Mouse (Mus musculus) adrenal gland, postnatal 4 days (tissue): ENCODE measurements around the gene Car5a. TPM values are rescaled to one million over a fixed set of nuclear protein-coding genes. Genes with fewer than 3 reads are reported as not detected.

Source experiments
- DNase-seq, 2 experiments: peaks; one replicate each; pipeline ENCODE4 v3.0.0; 2021 to 2022; ENCODE audit warnings: low spot score in 2 of 2, mixed read lengths in 2 of 2
- total RNA-seq, 2 experiments: library from RNA; stranded (reverse); gene quantifications; 2 replicates each; pipeline ENCODE4 v1.2.3; 2021

Car5a gene
- total RNA-seq, 2 experiments from 2014 or later: 0.76 TPM; not detected in 1

GRCm38 (mm10) chr8:121935341-121936294 lies 9.1 kb downstream of the Car5a start:
- DNase-seq: no peak

GRCm38 (mm10) chr8:121934923-121935322 lies 9.8 kb downstream of the Car5a start:
- no peak for DNase-seq

GRCm38 (mm10) chr8:121934506-121934905 lies 10.2 kb downstream of the Car5a start:
- no peak for DNase-seq

- no peak for DNase-seq
These were observed 11.8 kb downstream of the Car5a start for GRCm38 (mm10) chr8:121932668-121933520.

- no peak for DNase-seq
These were observed 12.6 kb downstream of the Car5a start for GRCm38 (mm10) chr8:121932026-121932667.

- no peak for DNase-seq
These were observed 13.1 kb downstream of the Car5a start for GRCm38 (mm10) chr8:121931571-121931970.

GRCm38 (mm10) chr8:121930047-121930446 lies 14.7 kb downstream of the Car5a start:
- no peak for DNase-seq

- DNase-seq: no peak
These were observed 17.4 kb downstream of the Car5a start for GRCm38 (mm10) chr8:121927316-121927715.

GRCm38 (mm10) chr8:121926266-121926665 lies 18.4 kb downstream of the Car5a start:
- DNase-seq: no peak

GRCm38 (mm10) chr8:121925624-121926023 lies 19.1 kb downstream of the Car5a start:
- DNase-seq: peak in 1 of 2 experiments; percentile 67

- no peak for DNase-seq
These were observed 20.0 kb downstream of the Car5a start for GRCm38 (mm10) chr8:121924681-121925080.

GRCm38 (mm10) chr8:121922101-121922500 lies 22.6 kb downstream of the Car5a start:
- no peak for DNase-seq

GRCm38 (mm10) chr8:121921582-121921981 lies 23.1 kb downstream of the Car5a start:
- DNase-seq: no peak

GRCm38 (mm10) chr8:121919731-121920130 lies 25.0 kb downstream of the Car5a start:
- no peak for DNase-seq

- no peak for DNase-seq
These were observed 25.5 kb downstream of the Car5a start for GRCm38 (mm10) chr8:121919158-121919557.

GRCm38 (mm10) chr8:121913378-121913777 lies 31.3 kb downstream of the Car5a start:
- no peak for DNase-seq

GRCm38 (mm10) chr8:121912831-121913230 lies 31.9 kb downstream of the Car5a start:
- no peak for DNase-seq

- DNase-seq: no peak
These were observed 32.7 kb downstream of the Car5a start for GRCm38 (mm10) chr8:121911987-121912386.

GRCm38 (mm10) chr8:121911400-121911799 lies 33.3 kb downstream of the Car5a start:
- DNase-seq: no peak

- peak in 1 of 2 experiments; percentile 66 for DNase-seq
These were observed 35.0 kb downstream of the Car5a start for GRCm38 (mm10) chr8:121909663-121910062.

- DNase-seq: no peak
These were observed 35.6 kb downstream of the Car5a start for GRCm38 (mm10) chr8:121909148-121909541.
